Mouse (Mus musculus) neural tube, embryonic 12.5 days (tissue): ENCODE measurements around the gene Kcnq1. TPM values are rescaled to one million over a fixed set of nuclear protein-coding genes. Genes with fewer than 3 reads are reported as not detected.

ENCODE experiments used
- ATAC-seq: fragments of 200-750 bp; cut with Nextera tagmentation; 2 replicates; pipeline ENCODE4 v1.8.0; 2017; ENCODE audit warnings: low read depth, mild to moderate bottlenecking, moderate TSS enrichment, moderate library complexity; ENCODE audit not compliant: low FRiP score
- H3K27ac ChIP-seq: fragments of 300-500 bp; sonication (generic); 2 replicates; pipeline ENCODE4 v1.5.1; 2016
- H3K27me3 ChIP-seq: fragments of 300-500 bp; sonication (generic); replicated peaks from 2 replicates; pipeline ENCODE4 v1.6.1; 2016; ENCODE audit warnings: mild to moderate bottlenecking
- H3K36me3 ChIP-seq: fragments of 300-500 bp; sonication (generic); 2 replicates; pipeline ENCODE4 v1.6.1; 2016; ENCODE audit warnings: mild to moderate bottlenecking
- H3K4me1 ChIP-seq: fragments of 300-500 bp; sonication (generic); 2 replicates; pipeline ENCODE4 v1.6.1; 2016
- H3K4me2 ChIP-seq: fragments of 300-500 bp; sonication (generic); replicated peaks from 2 replicates; pipeline ENCODE4 v1.6.1; 2016; ENCODE audit warnings: mild to moderate bottlenecking
- H3K4me3 ChIP-seq: fragments of 300-500 bp; sonication (generic); 2 replicates; pipeline ENCODE4 v1.5.1; 2016
- H3K9ac ChIP-seq: fragments of 300-500 bp; sonication (generic); 2 replicates; pipeline ENCODE4 v1.6.1; 2016; ENCODE audit warnings: mild to moderate bottlenecking
- H3K9me3 ChIP-seq: fragments of 300-500 bp; sonication (generic); 2 replicates; pipeline ENCODE4 v1.6.1; 2016; ENCODE audit warnings: mild to moderate bottlenecking
- WGBS: fragments of 180-500 bp; shearing (Covaris S2); methylation state at CpG from one replicate; pipeline ENCODE4 v1.1.7; 2016; 5-methylcytosine and 5-hydroxymethylcytosine counted together
- polyA plus RNA-seq: library from polyadenylated mRNA; unstranded; fragments of >200 nt; fragmentation: Nextera tagmentation; extraction: Ambion mirVana; gene quantifications from 2 replicates; pipeline ENCODE4 v1.2.1, GENCODE M21; 2016

Gene Kcnq1
- polyA plus RNA-seq, 1 experiment from 2014 or later: 0.99 TPM

DNA sequence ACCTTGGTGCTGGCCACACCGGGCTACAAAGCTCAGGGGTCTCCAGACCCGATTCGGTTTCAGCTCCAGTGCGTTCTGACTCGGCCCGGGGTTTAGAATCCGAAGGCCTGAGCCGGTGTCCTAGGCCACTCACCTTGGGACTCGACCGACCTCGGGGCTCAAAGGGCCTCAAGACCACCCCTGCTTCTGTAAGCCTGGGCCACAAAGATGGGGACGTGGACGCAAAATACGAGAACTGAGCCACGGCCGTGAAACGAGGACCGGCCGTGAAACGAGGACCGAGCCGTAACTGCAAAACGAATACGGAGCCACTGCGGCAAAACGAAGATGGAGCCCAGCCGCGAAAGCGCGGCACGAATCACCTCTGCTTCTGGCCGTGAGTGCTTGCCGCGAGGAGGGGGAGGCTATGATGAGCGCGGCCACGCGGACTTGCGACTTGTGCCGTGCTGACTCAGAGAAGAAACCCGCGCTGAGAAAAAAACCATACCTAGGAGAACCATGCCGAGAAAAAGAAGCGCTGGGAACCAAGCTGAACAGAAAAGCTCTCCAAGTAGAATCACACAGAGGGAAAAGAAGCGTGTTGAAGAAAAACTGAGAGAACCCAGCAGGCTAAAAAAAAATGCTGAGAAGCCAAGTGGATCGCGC, 189.3 kb downstream of the Kcnq1 start:
- no peaks in the 10 kb centered on the region for H3K27me3 ChIP-seq
- H3K9ac ChIP-seq: peak overlapping the region; percentile 64
- no peaks in the 10 kb centered on the region for H3K36me3 ChIP-seq
- peak overlapping the region; percentile 61 for H3K4me2 ChIP-seq
- WGBS: 58% methylated on average over 47 of the region's 47 CpGs
- ATAC-seq: no peak; the same call in 1 of the 2 replicates
- H3K9me3 ChIP-seq: peaks cover 15% of the 10 kb centered on the region; the same call in 1 of the 2 replicates
- peaks cover 16% of the 10 kb centered on the region for H3K4me1 ChIP-seq
- peak overlapping the region; percentile 53 for H3K4me3 ChIP-seq
- peak overlapping the region; percentile 17; the same call in 1 of the 2 replicates for H3K27ac ChIP-seq

- Histone ChIP-seq H3K27ac (no peak overlapping the region), H3K36me3 (no peaks in the 10 kb centered on the region), H3K9ac (peak overlapping the region; percentile 64), H3K4me1 (peaks cover 17% of the 10 kb centered on the region), H3K4me3 (peak overlapping the region; percentile 53), H3K4me2 (peak overlapping the region; percentile 61), H3K9me3 (peaks cover 15% of the 10 kb centered on the region; the same call in 1 of the 2 replicates), H3K27me3 (no peaks in the 10 kb centered on the region)
- peak; percentile 26 for ATAC-seq
- 50% methylated on average over 20 of the region's 20 CpGs for WGBS
These were observed 189.8 kb downstream of the Kcnq1 start for GRCm38 (mm10) chr7:143296001-143296379.

DNA sequence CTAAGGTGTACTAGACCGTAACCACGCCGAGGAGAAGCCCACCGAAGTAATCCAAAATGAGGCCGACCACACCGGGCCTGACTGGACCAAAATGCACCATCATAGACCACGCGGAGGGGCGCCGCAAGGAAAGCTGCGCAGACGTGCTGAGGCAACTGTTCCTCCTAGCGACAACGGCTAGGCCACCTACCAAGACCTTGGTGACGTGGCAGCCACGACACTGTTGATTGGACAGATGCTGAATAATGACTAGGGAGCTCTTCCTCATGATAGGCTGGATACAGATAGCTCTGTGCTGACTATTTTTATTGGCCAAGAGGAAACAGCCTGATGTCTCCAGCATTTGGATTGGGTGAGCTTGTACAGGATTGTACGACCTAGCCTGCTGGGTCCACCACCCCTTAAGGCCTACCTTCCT, 190.2 kb downstream of the Kcnq1 start:
- Histone ChIP-seq H3K9ac (peak overlapping the region; percentile 64), H3K4me1 (peaks cover 17% of the 10 kb centered on the region), H3K4me3 (peak overlapping the region; percentile 53), H3K27me3 (no peaks in the 10 kb centered on the region), H3K4me2 (peak overlapping the region; percentile 61), H3K27ac (no peak overlapping the region), H3K9me3 (peaks cover 15% of the 10 kb centered on the region; the same call in 1 of the 2 replicates), H3K36me3 (no peaks in the 10 kb centered on the region)
- WGBS: 52% methylated on average over 17 of the region's 17 CpGs
- peak; percentile 93 for ATAC-seq

DNA sequence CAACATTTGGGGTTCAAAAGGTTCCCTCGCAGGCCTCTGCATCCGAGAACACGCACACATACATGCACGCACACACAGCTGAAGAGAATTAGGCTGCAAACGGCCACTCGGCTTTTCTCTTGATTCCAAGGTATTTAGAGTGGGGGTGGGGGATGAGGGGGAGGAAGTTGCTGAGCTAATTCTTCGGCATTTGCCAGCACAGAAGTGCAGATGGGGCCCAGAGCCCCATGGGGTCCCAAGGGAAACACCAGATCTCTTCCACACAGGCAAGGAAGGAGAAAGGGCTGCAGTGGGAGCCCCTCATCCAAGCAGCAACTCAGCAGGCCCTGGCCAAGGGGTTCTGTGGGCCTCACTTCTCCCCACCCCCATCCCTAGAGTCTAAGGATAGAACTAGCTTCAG, 193.9 kb downstream of the Kcnq1 start:
- Histone ChIP-seq H3K9me3 (peaks cover 14% of the 10 kb centered on the region; the same call in 1 of the 2 replicates), H3K27ac (no peak overlapping the region), H3K36me3 (no peaks in the 10 kb centered on the region), H3K9ac (no peak overlapping the region), H3K4me3 (no peak overlapping the region), H3K4me1 (peaks cover 10% of the 10 kb centered on the region), H3K4me2 (no peak overlapping the region), H3K27me3 (no peaks in the 10 kb centered on the region)
- no peak for ATAC-seq
- WGBS: 65% methylated on average over 7 of the region's 7 CpGs

GRCm38 (mm10) chr7:143300681-143301080, 194.5 kb downstream of the Kcnq1 start:
- Histone ChIP-seq H3K4me2 (no peak overlapping the region), H3K9me3 (peaks cover 10% of the 10 kb centered on the region; the same call in 1 of the 2 replicates), H3K4me3 (no peak overlapping the region), H3K27me3 (no peaks in the 10 kb centered on the region), H3K9ac (no peak overlapping the region), H3K4me1 (peaks cover 15% of the 10 kb centered on the region), H3K27ac (no peak overlapping the region), H3K36me3 (no peaks in the 10 kb centered on the region)
- no peak for ATAC-seq
- WGBS: 94% methylated on average over 3 of the region's 3 CpGs

DNA sequence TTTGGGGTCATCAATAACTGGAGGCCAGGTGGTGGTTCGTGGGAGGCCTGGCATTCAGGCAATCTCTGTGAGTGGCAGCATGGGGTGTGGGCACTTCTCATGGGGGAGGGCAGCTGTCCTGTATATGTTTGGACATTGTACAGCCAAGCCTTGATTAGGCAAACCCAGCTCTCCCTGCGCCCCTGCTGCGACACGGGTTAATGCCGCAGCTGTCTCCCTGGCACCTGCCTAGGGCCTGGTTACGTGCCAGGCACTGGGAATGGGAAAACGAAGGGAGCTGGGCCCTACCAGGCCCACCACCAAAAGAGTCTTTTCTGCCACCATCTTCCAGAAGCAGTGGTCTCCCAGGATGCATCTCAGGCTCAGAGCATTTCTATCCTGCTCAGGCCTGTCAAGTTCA, 196.0 kb downstream of the Kcnq1 start:
- no peaks in the 10 kb centered on the region for H3K36me3 ChIP-seq
- H3K9ac ChIP-seq: no peak overlapping the region
- H3K4me1 ChIP-seq: peaks cover 19% of the 10 kb centered on the region
- no peak overlapping the region for H3K4me3 ChIP-seq
- 86% methylated on average over 7 of the region's 7 CpGs for WGBS
- H3K27me3 ChIP-seq: no peaks in the 10 kb centered on the region
- no peak overlapping the region for H3K27ac ChIP-seq
- H3K9me3 ChIP-seq: no peaks in the 10 kb centered on the region
- H3K4me2 ChIP-seq: no peak overlapping the region
- ATAC-seq: no peak

DNA sequence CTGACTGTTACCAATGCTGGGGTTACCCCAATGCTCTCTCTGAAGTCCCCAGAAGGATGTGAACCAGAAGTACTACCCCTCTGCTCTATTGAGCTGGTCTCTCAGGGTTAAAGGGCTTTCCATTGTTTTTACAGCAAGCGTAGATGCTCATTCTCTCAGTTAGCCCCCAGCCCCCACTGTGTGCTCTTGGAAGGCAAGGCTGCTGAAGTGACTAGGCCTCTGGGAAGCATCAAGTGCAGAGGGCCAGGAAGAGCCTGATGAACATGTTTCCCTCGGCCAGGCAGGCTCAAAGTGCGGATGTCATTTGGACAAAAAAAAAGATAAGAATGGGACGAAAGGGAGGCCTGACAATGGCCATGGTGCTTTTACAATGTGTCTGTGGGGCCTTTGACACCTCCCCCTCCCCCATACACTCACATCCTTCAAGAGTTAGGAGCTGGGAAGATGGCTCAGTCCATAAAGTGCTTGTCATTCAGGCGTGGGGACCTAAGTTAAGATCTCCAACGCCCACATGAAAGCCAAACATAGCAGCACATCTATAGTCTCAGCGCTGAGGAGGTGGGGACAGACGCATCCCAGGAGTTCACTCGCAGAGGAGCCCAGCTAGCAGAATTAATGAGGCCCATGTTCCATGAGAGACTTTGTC, 196.6 kb downstream of the Kcnq1 start:
- Histone ChIP-seq H3K4me1 (peaks cover 19% of the 10 kb centered on the region), H3K36me3 (no peaks in the 10 kb centered on the region), H3K9ac (no peak overlapping the region), H3K27ac (no peak overlapping the region), H3K27me3 (no peaks in the 10 kb centered on the region), H3K4me2 (no peak overlapping the region), H3K4me3 (no peak overlapping the region), H3K9me3 (no peaks in the 10 kb centered on the region)
- ATAC-seq: no peak
- 48% methylated on average over 9 of the region's 9 CpGs for WGBS

GRCm38 (mm10) chr7:143303557-143303956, 197.4 kb downstream of the Kcnq1 start:
- H3K27ac ChIP-seq: no peak overlapping the region
- H3K4me3 ChIP-seq: no peak overlapping the region
- no peak for ATAC-seq
- H3K4me1 ChIP-seq: peaks cover 19% of the 10 kb centered on the region
- H3K36me3 ChIP-seq: no peaks in the 10 kb centered on the region
- WGBS: 95% methylated on average over 5 of the region's 5 CpGs
- H3K4me2 ChIP-seq: no peak overlapping the region
- H3K9ac ChIP-seq: no peak overlapping the region
- H3K27me3 ChIP-seq: no peaks in the 10 kb centered on the region
- no peaks in the 10 kb centered on the region for H3K9me3 ChIP-seq

DNA sequence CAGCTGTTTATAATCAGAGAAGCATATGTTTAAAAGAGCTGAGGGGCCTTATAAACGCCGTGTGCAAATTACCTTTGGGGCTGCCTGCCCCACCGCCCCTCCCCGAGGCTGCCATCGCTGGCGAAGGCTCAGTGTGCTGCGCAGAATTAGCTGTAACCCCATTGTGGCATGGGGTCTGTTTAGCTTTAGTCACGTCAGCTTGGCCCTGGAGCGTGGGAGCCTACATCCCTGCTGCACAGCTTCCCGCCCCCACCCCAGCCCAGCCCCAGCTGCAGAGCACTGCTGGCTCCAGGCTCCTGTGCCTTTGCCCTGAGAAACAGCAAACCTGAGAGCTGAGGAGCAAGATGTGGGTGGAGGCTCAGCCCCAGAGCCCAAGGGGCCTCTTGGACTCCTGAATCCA, 199.6 kb downstream of the Kcnq1 start:
- Histone ChIP-seq H3K4me2 (peak overlapping the region; percentile 20; the same call in 1 of the 2 replicates), H3K9me3 (no peaks in the 10 kb centered on the region), H3K27ac (no peak overlapping the region), H3K4me3 (no peak overlapping the region), H3K36me3 (no peaks in the 10 kb centered on the region), H3K27me3 (no peaks in the 10 kb centered on the region), H3K9ac (0 out of 2 replicates have a peak overlapping the region, but pooled peaks have one; percentile 21), H3K4me1 (peaks cover 12% of the 10 kb centered on the region)
- 0 out of 2 replicates have a peak, but pooled peaks have one; percentile 63 for ATAC-seq
- 30% methylated on average over 10 of the region's 10 CpGs for WGBS

- Histone ChIP-seq H3K4me1 (peaks cover 12% of the 10 kb centered on the region), H3K9ac (no peak overlapping the region), H3K27me3 (no peaks in the 10 kb centered on the region), H3K4me3 (no peak overlapping the region), H3K36me3 (no peaks in the 10 kb centered on the region), H3K9me3 (no peaks in the 10 kb centered on the region), H3K27ac (no peak overlapping the region), H3K4me2 (no peak overlapping the region)
- 93% methylated on average over 1 of the region's 1 CpGs for WGBS
- no peak for ATAC-seq
These were observed 201.8 kb downstream of the Kcnq1 start for GRCm38 (mm10) chr7:143308001-143308400.

DNA sequence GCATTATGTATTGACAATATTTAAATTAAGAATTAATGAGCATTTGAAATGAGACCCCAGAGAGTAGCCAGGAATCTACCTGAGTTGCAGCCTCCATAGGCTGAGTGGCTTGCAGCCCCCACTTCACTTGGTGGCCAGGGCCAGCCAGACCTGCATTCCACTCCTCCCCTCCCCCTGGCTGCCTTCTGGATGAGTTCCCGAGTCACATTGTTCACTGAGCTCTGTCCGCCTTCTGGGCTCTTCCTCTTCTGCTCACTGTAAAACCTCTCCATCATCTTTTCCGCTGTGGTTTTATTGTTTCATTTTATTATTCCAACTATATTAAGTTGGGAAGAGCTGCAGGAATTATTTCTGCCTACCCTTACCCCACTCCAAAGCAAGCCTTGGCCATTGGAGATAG, 204.1 kb downstream of the Kcnq1 start:
- ATAC-seq: no peak
- no peak overlapping the region for H3K4me3 ChIP-seq
- H3K9ac ChIP-seq: no peak overlapping the region
- no peaks in the 10 kb centered on the region for H3K9me3 ChIP-seq
- H3K36me3 ChIP-seq: no peaks in the 10 kb centered on the region
- peaks cover 10% of the 10 kb centered on the region for H3K4me1 ChIP-seq
- H3K27ac ChIP-seq: no peak overlapping the region
- H3K27me3 ChIP-seq: no peaks in the 10 kb centered on the region
- WGBS: 59% methylated on average over 3 of the region's 3 CpGs
- H3K4me2 ChIP-seq: no peak overlapping the region

DNA sequence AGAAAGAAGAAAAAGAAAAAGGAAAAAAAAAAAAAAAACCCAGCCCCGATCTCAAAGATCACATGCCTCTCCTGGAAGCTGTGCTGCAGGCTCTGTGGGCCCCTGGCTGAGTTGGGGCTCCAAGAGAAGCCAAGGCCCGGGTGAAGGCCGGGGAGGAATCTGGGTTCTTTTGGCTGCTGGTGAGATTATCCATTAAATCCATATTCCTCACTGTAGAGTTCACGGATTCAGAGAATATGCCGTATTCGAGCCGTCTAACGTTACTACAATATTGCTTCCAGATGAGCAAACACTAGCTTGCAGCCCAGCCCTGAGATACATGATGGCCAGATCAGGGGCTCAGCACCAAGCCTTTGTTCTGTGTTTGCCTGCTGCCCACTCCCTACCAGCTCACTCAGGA, 204.7 kb downstream of the Kcnq1 start:
- 75% methylated on average over 8 of the region's 8 CpGs for WGBS
- Histone ChIP-seq H3K27me3 (no peaks in the 10 kb centered on the region), H3K4me2 (no peak overlapping the region), H3K4me1 (peaks cover 5% of the 10 kb centered on the region), H3K9ac (no peak overlapping the region), H3K4me3 (no peak overlapping the region), H3K36me3 (no peaks in the 10 kb centered on the region), H3K9me3 (no peaks in the 10 kb centered on the region), H3K27ac (no peak overlapping the region)
- ATAC-seq: no peak
